In genomic region chrX:152130777-152131176, GRCm38 (mm10) we compare ENCODE assay signal across 22 mouse cellular contexts. TPM values are rescaled to one million over a fixed set of nuclear protein-coding genes. Genes with fewer than 3 reads are reported as not detected.
A peak's percentile ranks its signal among the peaks of the same experiment; 100 is the strongest.
DNase-seq lines count a peak whose midpoint lies in the region; ATAC-seq and TF ChIP-seq lines count a peak whose summit lies in the region.
"Had no signal": no experiment of that assay in that cellular context is flagged by ENCODE, and none has a peak within 500 bp of the region (broad histone marks: within the 10 kb centered on the region; RNA-seq: fewer than 3 reads in every experiment).

No protein-coding gene starts in this region.

- intact Hi-C loops in left cerebral cortex, postnatal 4 days (cut with DNase I): no loop called here

- no peak overlapping the region for H3K4me2 ChIP-seq in intestine, postnatal 0 days (replicated peaks; ENCODE audit: low read depth)
- H3K4me2 ChIP-seq: embryonic facial prominence, embryonic 12.5 days; forebrain, embryonic 15.5 days; heart, embryonic 13.5 days; hindbrain, embryonic 13.5 days; limb, embryonic 13.5 days; liver, embryonic 13.5 days; lung, embryonic 14.5 days; neural tube, embryonic 15.5 days had no signal

- DNase-seq in cerebellum, postnatal 10 days: peak; percentile 19 to 54
- no peak for DNase-seq in cerebellum, adult 11-12 months
- DNase-seq in layer of hippocampus, adult 8-10 months (ENCODE audit: low spot score in 2 of 2): peak; percentile 33 to 42
- DNase-seq in layer of hippocampus, adult 9-10 months (ENCODE audit: low spot score): no peak
- peak; percentile 66 for DNase-seq in layer of hippocampus, adult 9-11 months
- peak; percentile 4 for DNase-seq in left cerebral cortex, postnatal 4 days
- DNase-seq: heart, adult 11 months; kidney, adult 9 months; kidney, postnatal 25 days; liver, embryonic 13.5 days; lung, embryonic 14.5 days; lung, postnatal 36 days; thymus, postnatal 14 days had no signal

- 54% methylated on average over 3 of the region's 3 CpGs for WGBS in intestine, postnatal 0 days

- H3K27me3 ChIP-seq in intestine, postnatal 0 days (replicated peaks; ENCODE audit: control insufficient read depth, insufficient read depth, low read length): no peaks in the 10 kb centered on the region; the same call in 1 of the 2 replicates
- H3K27me3 ChIP-seq: CH12.LX had no signal

- ATAC-seq in intestine, postnatal 0 days: no peak
- ATAC-seq: forebrain, embryonic 15.5 days; midbrain, embryonic 16.5 days had no signal

- no peak overlapping the region for H3K9ac ChIP-seq in intestine, postnatal 0 days (ENCODE audit: low read depth, low read length)
- H3K9ac ChIP-seq: embryonic facial prominence, embryonic 12.5 days; forebrain, embryonic 15.5 days; heart, embryonic 13.5 days; hindbrain, embryonic 13.5 days; limb, embryonic 13.5 days; liver, embryonic 13.5 days; lung, embryonic 14.5 days; neural tube, embryonic 15.5 days had no signal

- H3K36me3 ChIP-seq in intestine, postnatal 0 days (ENCODE audit: control insufficient read depth, insufficient read depth): no peaks in the 10 kb centered on the region
- H3K36me3 ChIP-seq: embryonic facial prominence, embryonic 12.5 days; forebrain, embryonic 15.5 days; heart, embryonic 13.5 days; hindbrain, embryonic 13.5 days; limb, embryonic 13.5 days; liver, embryonic 13.5 days; neural tube, embryonic 15.5 days had no signal

- no peak overlapping the region for H3K4me3 ChIP-seq in intestine, postnatal 0 days (ENCODE audit: low read depth, low read length)
- H3K4me3 ChIP-seq: embryonic facial prominence, embryonic 12.5 days; forebrain, embryonic 15.5 days; heart, embryonic 13.5 days; hindbrain, embryonic 13.5 days; limb, embryonic 13.5 days; liver, embryonic 13.5 days; neural tube, embryonic 15.5 days had no signal

- no peak overlapping the region for H3K27ac ChIP-seq in intestine, postnatal 0 days (ENCODE audit: low read depth, low read length)
- H3K27ac ChIP-seq: embryonic facial prominence, embryonic 12.5 days; forebrain, embryonic 15.5 days; heart, embryonic 13.5 days; hindbrain, embryonic 13.5 days; limb, embryonic 13.5 days; liver, embryonic 13.5 days; neural tube, embryonic 15.5 days had no signal

- no peak for TF ChIP-seq CTCF in intestine, postnatal 0 days (IDR thresholded peaks at IDR 0.05; ENCODE audit: low read depth)

- H3K4me1 ChIP-seq in intestine, postnatal 0 days (replicated peaks; ENCODE audit: control insufficient read depth, insufficient read depth, low read length): no peaks in the 10 kb centered on the region
- H3K4me1 ChIP-seq: embryonic facial prominence, embryonic 12.5 days; forebrain, embryonic 15.5 days; heart, embryonic 13.5 days; hindbrain, embryonic 13.5 days; limb, embryonic 13.5 days; liver, embryonic 13.5 days; neural tube, embryonic 15.5 days had no signal

- no peaks in the 10 kb centered on the region for H3K9me3 ChIP-seq in intestine, postnatal 0 days (ENCODE audit: control insufficient read depth)
- H3K9me3 ChIP-seq: embryonic facial prominence, embryonic 12.5 days; forebrain, embryonic 15.5 days; heart, embryonic 13.5 days; hindbrain, embryonic 13.5 days; limb, embryonic 13.5 days; liver, embryonic 13.5 days; neural tube, embryonic 15.5 days had no signal

RNA-seq across cellular contexts. Expression of gene Iqsec2, which starts 13.3 kb away (rescaled TPM):
- 100 to 1,000 TPM; 143 to 160 (median 154) TPM for total RNA-seq in layer of hippocampus, adult 8-10 months (2022)
- 10 to 100 TPM; 50.3 to 56.7 TPM for total RNA-seq in left cerebral cortex, postnatal 4 days (2021)
- polyA plus RNA-seq in intestine, postnatal 0 days (2015; fragmentation: Nextera tagmentation; extraction: Ambion mirVana): 6.5 and 7.3 TPM in 2 replicates

Comparison
In these comparisons a context has a peak if more than half of its experiments do, and no peak if none do; other contexts are left out.
1. DNase-seq: peak in cerebellum, postnatal 10 days (2 of 2), layer of hippocampus, adult 8-10 months (2 of 2), layer of hippocampus, adult 9-11 months (single experiment) and left cerebral cortex, postnatal 4 days (single experiment); none in cerebellum, adult 11-12 months (single experiment) and layer of hippocampus, adult 9-10 months (single experiment).